In genomic region chr15:25140389-25141181, GRCm38 (mm10) we compare ENCODE assay signal across 10 mouse cellular contexts.
DNase-seq lines count a peak whose midpoint lies in the region; ATAC-seq lines count a peak whose summit lies in the region.
"Had no signal": no experiment of that assay in that cellular context is flagged by ENCODE, and none has a peak within 500 bp of the region (broad histone marks: within the 10 kb centered on the region; RNA-seq: fewer than 3 reads in every experiment).

No protein-coding gene starts in this region.

- H3K36me3 ChIP-seq in heart, embryonic 11.5 days (ENCODE audit: control insufficient read depth, insufficient read depth, low read length): no peaks in the 10 kb centered on the region
- H3K36me3 ChIP-seq in hindbrain, embryonic 15.5 days: no peaks in the 10 kb centered on the region
- H3K36me3 ChIP-seq in neural tube, embryonic 12.5 days: no peaks in the 10 kb centered on the region
- H3K36me3 ChIP-seq: G1E had no signal

- no peaks in the 10 kb centered on the region for H3K4me1 ChIP-seq in heart, embryonic 11.5 days (ENCODE audit: control insufficient read depth, insufficient read depth, low read length)
- H3K4me1 ChIP-seq in hindbrain, embryonic 15.5 days (replicated peaks): peaks cover 9% of the 10 kb centered on the region
- H3K4me1 ChIP-seq in neural tube, embryonic 12.5 days: no peaks in the 10 kb centered on the region

- H3K9me3 ChIP-seq in heart, embryonic 11.5 days (replicated peaks; ENCODE audit: control insufficient read depth, low read length): no peaks in the 10 kb centered on the region
- H3K9me3 ChIP-seq in hindbrain, embryonic 15.5 days: no peaks in the 10 kb centered on the region
- H3K9me3 ChIP-seq in neural tube, embryonic 12.5 days: no peaks in the 10 kb centered on the region
- H3K9me3 ChIP-seq: G1E had no signal

- H3K4me2 ChIP-seq in heart, embryonic 11.5 days: no peak overlapping the region
- no peak overlapping the region for H3K4me2 ChIP-seq in hindbrain, embryonic 15.5 days
- H3K4me2 ChIP-seq in neural tube, embryonic 12.5 days (replicated peaks): no peak overlapping the region

- H3K27me3 ChIP-seq in heart, embryonic 11.5 days (ENCODE audit: control insufficient read depth, insufficient read depth, low read length): no peaks in the 10 kb centered on the region
- H3K27me3 ChIP-seq in hindbrain, embryonic 15.5 days: no peaks in the 10 kb centered on the region
- no peaks in the 10 kb centered on the region for H3K27me3 ChIP-seq in neural tube, embryonic 12.5 days (replicated peaks)

- no peak for ATAC-seq in heart, embryonic 11.5 days (replicated peaks; ENCODE audit: insufficient number of reproducible peaks, low FRiP score, low TSS enrichment)
- ATAC-seq in hindbrain, embryonic 15.5 days (ENCODE audit: low FRiP score, low read depth): peak; percentile 68; the same call in 1 of the 2 replicates
- 0 out of 2 replicates have a peak, but pooled peaks have one; percentile 50 for ATAC-seq in neural tube, embryonic 12.5 days (ENCODE audit: low FRiP score, low read depth)

- H3K27ac ChIP-seq in heart, embryonic 11.5 days (ENCODE audit: low read depth, low read length): no peak overlapping the region
- H3K27ac ChIP-seq in hindbrain, embryonic 15.5 days (replicated peaks): 0 out of 2 replicates have a peak overlapping the region, but pooled peaks have one; percentile 0
- H3K27ac ChIP-seq in neural tube, embryonic 12.5 days: no peak overlapping the region

- peak; percentile 12 to 35 for DNase-seq in heart, adult 9 months (ENCODE audit: low spot score in 2 of 2)
- DNase-seq in embryo, embryonic 11 days: peak; percentile 41
- no peak for DNase-seq in cerebellum, adult 11-12 months
- DNase-seq in cerebellum, adult 8-10 months: no peak
- no peak for DNase-seq in spleen, postnatal 36 days (ENCODE audit: low spot score in 2 of 2)
- DNase-seq: kidney, adult 9 months had no signal

- 57% methylated on average over 9 of the region's 9 CpGs for WGBS in heart, embryonic 11.5 days (ENCODE audit: insufficient replicate concordance)
- WGBS in hindbrain, embryonic 15.5 days: 66% methylated on average over 9 of the region's 9 CpGs
- 72% methylated on average over 9 of the region's 9 CpGs for WGBS in neural tube, embryonic 12.5 days

- no peak overlapping the region for H3K9ac ChIP-seq in heart, embryonic 11.5 days (ENCODE audit: low read depth, low read length)
- no peak overlapping the region for H3K9ac ChIP-seq in hindbrain, embryonic 15.5 days
- no peak overlapping the region for H3K9ac ChIP-seq in neural tube, embryonic 12.5 days

- no peak overlapping the region for H3K4me3 ChIP-seq in heart, embryonic 11.5 days (ENCODE audit: low read depth, low read length)
- H3K4me3 ChIP-seq in hindbrain, embryonic 15.5 days: no peak overlapping the region
- no peak overlapping the region for H3K4me3 ChIP-seq in neural tube, embryonic 12.5 days

Comparison
In these comparisons a context has a peak if more than half of its experiments do, and no peak if none do; other contexts are left out.
1. DNase-seq: peak in heart, adult 9 months (2 of 2) and embryo, embryonic 11 days (single experiment); none in cerebellum, adult 11-12 months (single experiment), cerebellum, adult 8-10 months (single experiment) and spleen, postnatal 36 days (0 of 2).